Mouse (Mus musculus): Measurements from ENCODE around the gene Rad51c. TPM values are rescaled to one million over a fixed set of nuclear protein-coding genes. Genes with fewer than 3 reads are reported as not detected.
"Not testable (repeated sequence)": the region's sequence is repeated elsewhere in the genome, so short reads cannot be mapped to it uniquely, and the experiment has no call there.

Gene Rad51c
- polyA plus RNA-seq, 1 experiment from 2014 or later: 7.6 TPM

GRCm38 (mm10) chr11:87422511-87423340 is 18.0 kb upstream of the Rad51c start:
- in situ Hi-C loops (cut with MboI; ENCODE audit: low pct_unique_long_range_greater_than_20kb): no loop called here
- no peaks in the 10 kb centered on the region for H3K27me3 ChIP-seq
- ATAC-seq: peak; percentile 52
- no peak for TF ChIP-seq CTCF (IDR thresholded peaks at IDR 0.05)
- peak; percentile 64 for DNase-seq (ENCODE audit: low read depth, low spot score)
- CTCF ChIA-PET: no interaction called here
- POLR2A ChIA-PET: interaction anchor here (0.8 to 1.1 kb wide), 2 partner anchors 28 to 87 kb away, joined by 3 to 4 read pairs; no protein-coding TSS in a partner anchor

GRCm38 (mm10) chr11:87421760-87422201 is 17.0 kb upstream of the Rad51c start:
- in situ Hi-C loops (cut with MboI; ENCODE audit: low pct_unique_long_range_greater_than_20kb): no loop called here
- TF ChIP-seq CTCF (IDR thresholded peaks at IDR 0.05): no peak
- ChIA-PET CTCF (no interaction called here), POLR2A (interaction anchor here (0.7 kb wide), 1 partner anchor 224 kb away, joined by 5 read pairs; no protein-coding TSS in a partner anchor)
- H3K27me3 ChIP-seq: no peaks in the 10 kb centered on the region
- DNase-seq (ENCODE audit: low read depth, low spot score): no peak
- no peak for ATAC-seq

- in situ Hi-C loops (cut with MboI; ENCODE audit: low pct_unique_long_range_greater_than_20kb): no loop called here
- ChIA-PET CTCF (no interaction called here), POLR2A (interaction anchor here (0.6 kb wide), 1 partner anchor 9 kb away, joined by 3 read pairs; no protein-coding TSS in a partner anchor)
- ATAC-seq (no peak), DNase-seq (ENCODE audit: low read depth, low spot score) (no peak)
- TF ChIP-seq CTCF (IDR thresholded peaks at IDR 0.05): no peak
- H3K27me3 ChIP-seq: no peaks in the 10 kb centered on the region
These were observed 16.1 kb upstream of the Rad51c start for GRCm38 (mm10) chr11:87420861-87421260.

GRCm38 (mm10) chr11:87416120-87416519 is 11.4 kb upstream of the Rad51c start:
- ATAC-seq (no peak), DNase-seq (ENCODE audit: low read depth, low spot score) (no peak)
- CTCF ChIA-PET: interaction anchor here (0.8 kb wide), 1 partner anchor 35 kb away, joined by 3 read pairs; no protein-coding TSS in a partner anchor
- H3K27me3 ChIP-seq: no peaks in the 10 kb centered on the region
- no peak for TF ChIP-seq CTCF (IDR thresholded peaks at IDR 0.05)
- in situ Hi-C loops (cut with MboI; ENCODE audit: low pct_unique_long_range_greater_than_20kb): no loop called here
- POLR2A ChIA-PET: no interaction called here

- CTCF ChIA-PET: interaction anchor here (1.0 kb wide), 1 partner anchor 199 kb away, joined by 3 read pairs; no protein-coding TSS in a partner anchor
- POLR2A ChIA-PET; H3K27me3 ChIP-seq; in situ Hi-C loops (cut with MboI; ENCODE audit: low pct_unique_long_range_greater_than_20kb); DNase-seq (ENCODE audit: low read depth, low spot score); ATAC-seq: not testable (repeated sequence)
These were observed 8.7 kb upstream of the Rad51c start for GRCm38 (mm10) chr11:87413412-87413811.

- no peaks in the 10 kb centered on the region for H3K27me3 ChIP-seq
- DNase-seq (ENCODE audit: low read depth, low spot score) (peak; percentile 68), ATAC-seq (peak; percentile 73)
- ChIA-PET POLR2A (interaction anchor here (0.6 to 0.7 kb wide), 8 partner anchors 17 to 638 kb away, joined by 3 to 4 read pairs (median 3); no protein-coding TSS in a partner anchor), CTCF (no interaction called here)
- in situ Hi-C loops (cut with MboI; ENCODE audit: low pct_unique_long_range_greater_than_20kb): loop anchor here (5.0 kb wide), 1 partner anchor 192 kb away; no protein-coding TSS in a partner anchor
- no peak for TF ChIP-seq CTCF (IDR thresholded peaks at IDR 0.05)
These were observed 472 bp downstream of the Rad51c start for GRCm38 (mm10) chr11:87404111-87404853.

- in situ Hi-C loops (cut with MboI; ENCODE audit: low pct_unique_long_range_greater_than_20kb): no loop called here
- no peaks in the 10 kb centered on the region for H3K27me3 ChIP-seq
- ChIA-PET CTCF (interaction anchor here (1.6 kb wide), 1 partner anchor 10 kb away, joined by 3 read pairs; no protein-coding TSS in a partner anchor), POLR2A (no interaction called here)
- DNase-seq (ENCODE audit: low read depth, low spot score): no peak
- peak; percentile 31 for TF ChIP-seq CTCF (IDR thresholded peaks at IDR 0.05)
- no peak for ATAC-seq
These were observed 6.4 kb downstream of the Rad51c start for GRCm38 (mm10) chr11:87398402-87398801.

- ATAC-seq: no peak
- H3K27me3 ChIP-seq: no peaks in the 10 kb centered on the region
- peak; percentile 77 for TF ChIP-seq CTCF (IDR thresholded peaks at IDR 0.05)
- ChIA-PET CTCF (interaction anchor here (0.8 to 1.2 kb wide), 2 partner anchors 16 to 186 kb away, joined by 3 to 4 read pairs; no protein-coding TSS in a partner anchor), POLR2A (no interaction called here)
- DNase-seq (ENCODE audit: low read depth, low spot score): no peak
- in situ Hi-C loops (cut with MboI; ENCODE audit: low pct_unique_long_range_greater_than_20kb): no loop called here
These were observed 10.9 kb downstream of the Rad51c start for GRCm38 (mm10) chr11:87393855-87394254.

GRCm38 (mm10) chr11:87385676-87386075 is 19.1 kb downstream of the Rad51c start:
- in situ Hi-C loops (cut with MboI; ENCODE audit: low pct_unique_long_range_greater_than_20kb): no loop called here
- POLR2A ChIA-PET: no interaction called here
- CTCF ChIA-PET: interaction anchor here (1.5 kb wide), 1 partner anchor 24 kb away, joined by 4 read pairs; no protein-coding TSS in a partner anchor
- H3K27me3 ChIP-seq: no peaks in the 10 kb centered on the region
- ATAC-seq: no peak
- no peak for TF ChIP-seq CTCF (IDR thresholded peaks at IDR 0.05)
- no peak for DNase-seq (ENCODE audit: low read depth, low spot score)

GRCm38 (mm10) chr11:87384551-87384950 is 20.2 kb downstream of the Rad51c start:
- POLR2A ChIA-PET: no interaction called here
- no peaks in the 10 kb centered on the region for H3K27me3 ChIP-seq
- no peak for TF ChIP-seq CTCF (IDR thresholded peaks at IDR 0.05)
- in situ Hi-C loops (cut with MboI; ENCODE audit: low pct_unique_long_range_greater_than_20kb): no loop called here
- no peak for DNase-seq (ENCODE audit: low read depth, low spot score)
- CTCF ChIA-PET: interaction anchor here (1.5 kb wide), 1 partner anchor 25 kb away, joined by 4 read pairs; no protein-coding TSS in a partner anchor
- ATAC-seq: no peak

All from Patski (cell line).